Mouse (Mus musculus): Measurements from ENCODE around the gene Timp1. TPM values are rescaled to one million over a fixed set of nuclear protein-coding genes. Genes with fewer than 3 reads are reported as not detected.
A peak's percentile ranks its signal among the peaks of the same experiment; 100 is the strongest.

The Timp1 gene
- polyA plus RNA-seq, 1 experiment from 2014 or later: 10.6 TPM

DNA sequence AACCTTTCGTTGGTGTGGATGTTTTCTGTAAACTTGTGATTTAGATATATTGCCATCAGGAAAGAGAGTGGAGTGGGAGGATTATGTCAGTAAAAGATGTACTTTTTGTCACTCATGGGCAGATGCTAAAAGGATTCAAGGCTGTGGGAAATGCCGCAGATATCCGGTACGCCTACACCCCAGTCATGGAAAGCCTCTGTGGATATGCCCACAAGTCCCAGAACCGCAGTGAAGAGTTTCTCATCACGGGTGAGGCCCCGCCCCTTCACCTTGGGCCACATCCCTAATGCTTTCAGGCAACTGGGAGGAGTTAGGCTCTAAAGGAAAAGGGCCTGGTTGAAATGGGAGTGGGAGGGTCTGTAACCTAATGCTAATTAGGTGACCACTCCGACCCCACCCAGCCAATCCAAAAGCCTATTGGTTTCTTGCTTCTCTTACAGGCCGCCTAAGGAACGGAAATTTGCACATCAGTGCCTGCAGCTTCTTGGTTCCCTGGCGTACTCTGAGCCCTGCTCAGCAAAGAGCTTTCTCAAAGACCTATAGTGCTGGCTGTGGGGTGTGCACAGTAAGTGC, 3.0 kb downstream of the Timp1 start:
- WGBS: 34% methylated on average over 11 of the region's 11 CpGs
- no peak for DNase-seq (ENCODE audit: low spot score)
- Histone ChIP-seq H3K4me3 (no peak overlapping the region), H3K27me3 (ENCODE audit: low read depth, poor library complexity, severe bottlenecking) (no peaks in the 10 kb centered on the region), H3K36me3 (no peaks in the 10 kb centered on the region), H3K27ac (replicated peaks) (no peak overlapping the region), H3K9me3 (replicated peaks) (no peaks in the 10 kb centered on the region), H3K4me1 (peaks cover 15% of the 10 kb centered on the region)

DNA sequence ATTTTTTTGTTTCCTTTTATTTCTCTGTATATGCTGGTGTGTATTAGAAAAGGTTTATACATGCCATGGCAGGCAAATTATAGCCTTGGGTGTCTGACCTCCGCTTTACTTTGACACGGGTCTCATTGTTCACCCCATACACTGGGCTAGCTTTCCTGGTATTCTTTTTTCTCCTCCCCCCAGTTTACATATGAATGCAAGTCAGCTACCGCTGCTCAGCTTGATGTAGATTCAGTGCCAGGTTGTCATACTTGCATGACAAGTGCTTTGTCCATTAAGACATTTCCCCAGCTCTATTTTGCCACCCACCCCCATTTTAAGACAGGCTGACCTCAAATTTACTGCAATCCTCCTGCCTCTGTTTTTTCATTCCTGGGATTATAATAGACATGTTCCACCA, 5.3 kb downstream of the Timp1 start:
- whole genome bisulfite sequencing: 47% methylated on average over 3 of the region's 3 CpGs

DNA sequence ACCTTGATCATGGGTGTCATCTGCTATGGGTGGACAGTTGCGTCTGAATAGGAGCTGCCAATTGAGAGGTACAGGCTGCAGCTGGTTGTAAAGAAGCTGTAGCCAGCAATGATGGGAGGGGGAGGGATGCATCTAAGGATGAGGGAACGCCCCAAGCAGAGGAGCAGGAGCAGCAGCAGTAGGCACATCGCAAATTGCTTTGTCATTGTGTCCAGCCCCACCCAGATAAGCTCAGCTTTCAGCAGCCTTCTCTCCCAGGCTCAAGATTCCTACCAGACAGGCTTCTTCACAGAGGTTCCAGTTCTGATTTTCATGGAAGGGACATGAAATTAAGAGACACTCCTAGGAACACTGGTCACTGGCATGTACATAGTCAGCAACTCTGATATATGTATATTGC, 40.1 kb downstream of the Timp1 start:
- Histone ChIP-seq H3K27ac (replicated peaks) (no peak overlapping the region), H3K4me3 (no peak overlapping the region), H3K9me3 (replicated peaks) (no peaks in the 10 kb centered on the region), H3K27me3 (ENCODE audit: low read depth, poor library complexity, severe bottlenecking) (no peaks in the 10 kb centered on the region), H3K4me1 (no peaks in the 10 kb centered on the region), H3K36me3 (no peaks in the 10 kb centered on the region)
- 44% methylated on average over 3 of the region's 3 CpGs for WGBS
- DNase-seq (ENCODE audit: low spot score): no peak

More for the DNA sequence above, 5.3 kb downstream of the Timp1 start:
- Histone ChIP-seq H3K4me1 (peaks cover 10% of the 10 kb centered on the region), H3K27me3 (ENCODE audit: low read depth, poor library complexity, severe bottlenecking) (no peaks in the 10 kb centered on the region), H3K27ac (replicated peaks) (no peak overlapping the region), H3K9me3 (replicated peaks) (no peaks in the 10 kb centered on the region), H3K36me3 (no peaks in the 10 kb centered on the region), H3K4me3 (no peak overlapping the region)
- DNase-seq (ENCODE audit: low spot score): no peak

DNA sequence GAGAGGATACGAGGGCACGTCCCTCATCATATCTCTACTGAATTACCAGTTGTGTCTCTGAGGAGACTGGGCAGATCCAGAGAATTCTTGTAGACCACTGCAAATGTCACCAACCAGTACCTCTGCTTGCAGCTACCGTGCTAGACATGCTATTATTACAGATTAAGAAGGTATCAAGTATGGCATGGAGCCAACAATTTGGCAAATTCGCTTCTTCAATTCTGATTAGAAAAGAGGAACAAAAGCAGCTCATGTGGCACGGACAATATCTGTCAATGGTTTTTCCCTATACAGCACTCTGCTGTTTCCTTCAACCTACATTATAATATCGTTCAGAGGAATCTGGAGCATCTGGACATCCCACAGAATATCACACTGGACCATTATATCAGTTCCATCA, 43.8 kb downstream of the Timp1 start:
- 85% methylated on average over 6 of the region's 6 CpGs for WGBS
- no peak overlapping the region for H3K4me3 ChIP-seq
- no peak overlapping the region for H3K27ac ChIP-seq (replicated peaks)
- no peaks in the 10 kb centered on the region for H3K36me3 ChIP-seq
- no peak for DNase-seq (ENCODE audit: low spot score)
- no peaks in the 10 kb centered on the region for H3K4me1 ChIP-seq
- no peaks in the 10 kb centered on the region for H3K9me3 ChIP-seq (replicated peaks)
- no peaks in the 10 kb centered on the region for H3K27me3 ChIP-seq (ENCODE audit: low read depth, poor library complexity, severe bottlenecking)

DNA sequence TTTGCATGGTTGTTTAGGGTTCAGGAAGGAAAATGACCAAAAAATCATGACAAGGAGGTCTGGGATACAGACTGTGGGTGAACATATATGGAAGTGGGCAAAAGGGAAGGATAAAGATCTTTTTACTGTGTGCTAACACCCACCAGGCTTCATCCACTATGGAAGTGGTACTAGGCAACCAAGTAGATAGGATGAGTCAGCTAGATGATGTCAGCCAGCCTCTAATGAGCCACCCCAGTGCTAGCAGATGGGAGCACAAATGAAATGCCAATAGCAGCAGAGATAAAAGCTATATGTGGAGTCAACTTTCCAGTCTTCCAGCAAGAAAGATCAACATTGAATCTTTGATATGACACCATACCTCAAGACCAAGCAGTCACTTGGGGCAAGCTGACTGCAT, 45.1 kb downstream of the Timp1 start:
- DNase-seq (ENCODE audit: low spot score): no peak
- H3K27ac ChIP-seq (replicated peaks): no peak overlapping the region
- H3K27me3 ChIP-seq (ENCODE audit: low read depth, poor library complexity, severe bottlenecking): peaks cover 9% of the 10 kb centered on the region
- H3K9me3 ChIP-seq (replicated peaks): no peaks in the 10 kb centered on the region
- H3K4me1 ChIP-seq: no peaks in the 10 kb centered on the region; the same call in 1 of the 2 replicates
- H3K4me3 ChIP-seq: no peak overlapping the region
- no peaks in the 10 kb centered on the region for H3K36me3 ChIP-seq

DNA sequence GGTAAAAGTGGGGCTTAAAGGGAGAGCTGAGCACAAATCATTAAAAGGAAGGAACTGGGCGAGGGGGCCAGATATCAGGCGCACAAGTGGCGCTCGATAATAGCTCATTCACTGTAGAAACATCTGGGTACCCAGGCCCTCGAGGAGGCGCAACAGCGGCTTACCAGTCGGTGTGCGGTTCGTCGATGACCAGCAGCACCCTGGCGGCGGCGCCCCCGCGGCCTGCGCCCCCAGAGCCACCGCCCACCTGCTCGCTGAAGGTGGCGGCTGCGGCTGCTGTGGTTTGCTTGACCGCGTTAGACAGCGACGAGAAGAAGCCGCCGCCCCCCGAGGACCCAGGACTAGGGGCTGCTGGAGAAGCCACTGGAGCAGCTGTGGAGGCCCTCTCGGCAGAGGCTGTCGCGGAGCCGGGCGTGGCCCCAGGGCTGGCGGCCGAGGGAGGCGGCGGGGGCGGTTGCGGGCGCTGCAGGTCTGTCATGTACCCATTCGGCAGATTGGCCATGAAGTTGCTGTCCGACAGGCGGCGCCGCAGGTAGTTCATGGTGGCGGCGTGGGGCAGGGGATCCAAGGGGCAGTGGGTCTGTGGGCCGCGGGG, 50.4 kb downstream of the Timp1 start:
- 31% methylated on average over 47 of the region's 49 CpGs for WGBS
- peak overlapping the region; percentile 59 for H3K4me3 ChIP-seq
- peaks cover 8% of the 10 kb centered on the region for H3K9me3 ChIP-seq (replicated peaks)
- peaks cover 9% of the 10 kb centered on the region for H3K27me3 ChIP-seq (ENCODE audit: low read depth, poor library complexity, severe bottlenecking)
- H3K27ac ChIP-seq (replicated peaks): peak overlapping the region; percentile 78
- H3K36me3 ChIP-seq: 0 out of 2 replicates have a peak, but pooled peaks cover 3% of the 10 kb centered on the region
- H3K4me1 ChIP-seq: peaks cover 6% of the 10 kb centered on the region
- DNase-seq (ENCODE audit: low spot score): no peak

DNA sequence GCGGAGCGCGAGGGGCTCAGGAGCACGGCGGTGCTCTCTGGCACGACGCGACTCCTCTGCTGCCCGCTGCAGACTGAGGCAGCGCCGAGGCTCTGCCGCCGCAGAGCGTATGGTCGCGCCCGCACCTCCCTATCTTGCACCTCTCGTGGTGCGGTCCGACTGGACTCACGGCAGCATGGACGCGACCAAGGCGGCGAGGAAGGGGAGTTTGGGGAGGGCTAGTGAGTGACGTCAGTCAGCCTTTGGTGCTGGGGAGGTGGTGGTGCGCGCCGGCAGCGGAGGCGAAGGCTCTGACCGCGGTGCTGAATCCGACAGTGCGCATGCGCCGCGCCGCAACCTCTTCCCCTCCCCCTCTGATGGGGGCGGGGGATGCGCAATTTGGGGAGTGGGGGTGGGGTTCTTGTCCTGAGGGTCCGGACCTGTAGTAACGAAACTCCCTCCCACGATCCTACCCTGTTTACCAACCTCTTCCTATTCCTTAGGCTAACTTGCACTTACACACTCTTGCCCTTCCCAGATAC, 50.9 kb downstream of the Timp1 start, which contains the start of gene Syn1:
TSS of gene Syn1 (minus strand) at position 161 of the 521 bp plus-strand sequence.
- H3K36me3 ChIP-seq: 0 out of 2 replicates have a peak, but pooled peaks cover 3% of the 10 kb centered on the region
- peak; percentile 83 for DNase-seq (ENCODE audit: low spot score)
- H3K4me1 ChIP-seq: peaks cover 6% of the 10 kb centered on the region
- H3K27ac ChIP-seq (replicated peaks): peak within 1 kb of the TSS; percentile 78
- peak within 1 kb of the TSS; percentile 59 for H3K4me3 ChIP-seq
- 10% methylated on average over 43 of the region's 44 CpGs for WGBS
- H3K9me3 ChIP-seq (replicated peaks): peaks cover 8% of the 10 kb centered on the region
- H3K27me3 ChIP-seq (ENCODE audit: low read depth, poor library complexity, severe bottlenecking): peaks cover 9% of the 10 kb centered on the region

DNA sequence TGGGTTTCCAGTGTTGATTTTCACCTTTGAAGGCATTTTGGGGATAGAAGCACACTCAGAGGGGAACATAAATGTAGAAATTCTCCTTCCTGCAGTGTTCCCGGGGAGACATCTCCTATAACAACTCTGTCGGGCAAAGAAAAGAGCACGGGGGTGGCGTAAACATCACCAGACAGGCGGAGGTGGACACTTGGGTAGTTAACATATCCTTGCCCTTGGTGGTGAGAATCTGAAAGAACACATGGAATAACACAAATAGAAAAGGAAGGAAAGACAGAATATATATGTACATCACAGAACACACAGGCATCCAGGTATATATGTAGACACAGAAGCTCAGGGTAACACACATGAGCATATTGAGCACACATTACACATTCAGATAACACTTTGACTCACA, 51.4 kb downstream of the Timp1 start:
- DNase-seq (ENCODE audit: low spot score): no peak
- H3K36me3 ChIP-seq: peaks cover 4% of the 10 kb centered on the region
- H3K27me3 ChIP-seq (ENCODE audit: low read depth, poor library complexity, severe bottlenecking): peaks cover 9% of the 10 kb centered on the region
- peaks cover 8% of the 10 kb centered on the region for H3K9me3 ChIP-seq (replicated peaks)
- peaks cover 6% of the 10 kb centered on the region for H3K4me1 ChIP-seq
- 38% methylated on average over 5 of the region's 5 CpGs for WGBS
- peak overlapping the region; percentile 59 for H3K4me3 ChIP-seq
- 0 out of 2 replicates have a peak overlapping the region, but pooled peaks have one; percentile 17 for H3K27ac ChIP-seq (replicated peaks)

DNA sequence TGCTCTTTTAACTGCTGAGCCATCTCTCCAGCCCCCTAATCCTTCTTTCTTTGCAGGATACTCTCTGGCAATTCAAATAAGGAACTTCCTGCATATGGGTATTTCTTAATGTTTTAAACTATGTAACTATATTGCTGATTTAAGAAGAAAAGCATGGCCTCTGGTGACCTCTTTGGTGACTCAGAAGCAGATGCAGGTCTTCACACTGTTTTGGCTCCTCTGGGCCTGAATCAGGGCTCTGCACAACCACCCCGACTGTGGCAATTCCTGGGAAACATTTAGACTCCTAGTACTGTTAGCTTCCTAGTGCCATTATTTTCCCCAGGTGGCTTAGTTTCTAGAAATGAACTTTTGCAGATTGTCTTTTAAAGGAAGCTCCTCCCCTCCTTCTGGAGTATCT, 53.5 kb downstream of the Timp1 start:
- DNase-seq (ENCODE audit: low spot score): no peak
- H3K4me1 ChIP-seq: peaks cover 6% of the 10 kb centered on the region
- H3K36me3 ChIP-seq: peaks cover 26% of the 10 kb centered on the region
- H3K27ac ChIP-seq (replicated peaks): no peak overlapping the region
- H3K27me3 ChIP-seq (ENCODE audit: low read depth, poor library complexity, severe bottlenecking): peaks cover 9% of the 10 kb centered on the region
- H3K9me3 ChIP-seq (replicated peaks): peaks cover 8% of the 10 kb centered on the region
- WGBS: 79% methylated on average over 1 of the region's 1 CpGs
- no peak overlapping the region for H3K4me3 ChIP-seq

Small RNA genes within 50 kb of the gene (microRNA-seq; reads per million reads assigned to microRNA genes)
- gene Gm24824 (not detected), gene Mir5617 (not detected)

Other genes starting within 250 kb of the Timp1 start
- gene Uba1, start 211.8 kb upstream of the Timp1 start, polyA plus RNA-seq (2016; fragmentation: Nextera tagmentation; extraction: Ambion mirVana): 261 and 308 TPM in 2 replicates
- gene Cdk16, start 182.2 kb upstream of the Timp1 start, polyA plus RNA-seq (2016; fragmentation: Nextera tagmentation; extraction: Ambion mirVana): 117 and 129 TPM in 2 replicates
- gene Usp11, start 166.3 kb upstream of the Timp1 start, polyA plus RNA-seq (2016; fragmentation: Nextera tagmentation; extraction: Ambion mirVana): 66.8 and 80.9 TPM in 2 replicates
- 101 and 118 TPM in 2 replicates for gene Araf, start 72.4 kb upstream of the Timp1 start, polyA plus RNA-seq (2016; fragmentation: Nextera tagmentation; extraction: Ambion mirVana)
- 4.0 and 6.8 TPM in 2 replicates for gene Syn1, start 50.8 kb downstream of the Timp1 start, polyA plus RNA-seq (2016; fragmentation: Nextera tagmentation; extraction: Ambion mirVana)
- gene Cfp, start 61.4 kb downstream of the Timp1 start, polyA plus RNA-seq (2016; fragmentation: Nextera tagmentation; extraction: Ambion mirVana): 3.6 and 5.1 TPM in 2 replicates
- 9.6 and 12.3 TPM in 2 replicates for gene Elk1, start 80.4 kb downstream of the Timp1 start, polyA plus RNA-seq (2016; fragmentation: Nextera tagmentation; extraction: Ambion mirVana)
- gene Uxt, start 91.9 kb downstream of the Timp1 start, polyA plus RNA-seq (2016; fragmentation: Nextera tagmentation; extraction: Ambion mirVana): 65.5 and 73.3 TPM in 2 replicates
- 6.4 and 6.7 TPM in 2 replicates for gene Zfp182, start 192.2 kb downstream of the Timp1 start, polyA plus RNA-seq (2016; fragmentation: Nextera tagmentation; extraction: Ambion mirVana)
- not detected in 2 replicates for gene Spaca5, start 198.2 kb downstream of the Timp1 start, polyA plus RNA-seq (2016; fragmentation: Nextera tagmentation; extraction: Ambion mirVana)
- 2.2 and 2.4 TPM in 2 replicates for gene Zfp300, start 219.4 kb downstream of the Timp1 start, polyA plus RNA-seq (2016; fragmentation: Nextera tagmentation; extraction: Ambion mirVana)
- not detected in 2 replicates for gene Ssxa1, start 245.7 kb downstream of the Timp1 start, polyA plus RNA-seq (2016; fragmentation: Nextera tagmentation; extraction: Ambion mirVana)

Data from midbrain, embryonic 10.5 days (tissue).